Mouse (Mus musculus) liver, embryonic 11.5 days (tissue): ENCODE data around the gene Pdhb. TPM values are rescaled to one million over a fixed set of nuclear protein-coding genes. Genes with fewer than 3 reads are reported as not detected.

Experiments
- ATAC-seq: fragments of 200-750 bp; cut with Nextera tagmentation; replicated peaks from 2 replicates; pipeline ENCODE4 v1.8.0; 2017; ENCODE audit warnings: moderate number of reproducible peaks, mild to moderate bottlenecking, moderate TSS enrichment, moderate library complexity; ENCODE audit not compliant: low FRiP score
- DNase-seq: peaks from one replicate; pipeline ENCODE4 v3.0.0-alpha.2; 2017; ENCODE audit warnings: low spot score
- H3K27ac ChIP-seq: fragments of 300-500 bp; sonication (generic); 2 replicates; pipeline ENCODE4 v1.5.1; 2014; ENCODE audit warnings: mild to moderate bottlenecking, low read depth, low read length, control low read depth
- H3K27me3 ChIP-seq: fragments of 300-500 bp; sonication (generic); replicated peaks from 2 replicates; pipeline ENCODE4 v1.6.1; 2014; ENCODE audit warnings: low read length, mixed read lengths; ENCODE audit not compliant: control insufficient read depth, insufficient read depth
- H3K36me3 ChIP-seq: fragments of 300-500 bp; sonication (generic); 2 replicates; pipeline ENCODE4 v1.6.1; 2014; ENCODE audit warnings: mild to moderate bottlenecking, low read length, moderate library complexity, mixed read lengths; ENCODE audit not compliant: control insufficient read depth, insufficient read depth
- H3K4me1 ChIP-seq: fragments of 300-500 bp; sonication (generic); replicated peaks from 2 replicates; pipeline ENCODE4 v1.6.1; 2014; ENCODE audit warnings: low read length, mixed read lengths; ENCODE audit not compliant: control insufficient read depth, insufficient read depth
- H3K4me2 ChIP-seq: fragments of 300-500 bp; sonication (generic); 2 replicates; pipeline ENCODE4 v1.6.1; 2014; ENCODE audit warnings: mild to moderate bottlenecking, control low read depth, moderate library complexity
- H3K4me3 ChIP-seq: fragments of 300-500 bp; sonication (generic); 2 replicates; pipeline ENCODE4 v1.5.1; 2014; ENCODE audit warnings: low read depth, low read length, control low read depth
- H3K9ac ChIP-seq: fragments of 300-500 bp; sonication (generic); 2 replicates; pipeline ENCODE4 v1.6.1; 2014; ENCODE audit warnings: low read depth, low read length, control low read depth
- H3K9me3 ChIP-seq: fragments of 300-500 bp; sonication (generic); 2 replicates; pipeline ENCODE4 v1.6.1; 2016; ENCODE audit warnings: low read length, inconsistent platforms, mixed read lengths; ENCODE audit not compliant: control insufficient read depth
- WGBS: fragments of 180-500 bp; shearing (Covaris S2); extraction: QIAGEN DNeasy Blood & Tissue Kit; methylation state at CpG from one replicate; pipeline ENCODE4 v1.1.7; 2014; 5-methylcytosine and 5-hydroxymethylcytosine counted together
- polyA plus RNA-seq: library from polyadenylated mRNA; unstranded; fragments of >200 nt; fragmentation: Nextera tagmentation; extraction: Ambion mirVana; gene quantifications from 2 replicates; pipeline ENCODE4 v1.2.1, GENCODE M21; 2014

The Pdhb gene
- polyA plus RNA-seq, 1 experiment from 2014 or later: 196 TPM

DNA sequence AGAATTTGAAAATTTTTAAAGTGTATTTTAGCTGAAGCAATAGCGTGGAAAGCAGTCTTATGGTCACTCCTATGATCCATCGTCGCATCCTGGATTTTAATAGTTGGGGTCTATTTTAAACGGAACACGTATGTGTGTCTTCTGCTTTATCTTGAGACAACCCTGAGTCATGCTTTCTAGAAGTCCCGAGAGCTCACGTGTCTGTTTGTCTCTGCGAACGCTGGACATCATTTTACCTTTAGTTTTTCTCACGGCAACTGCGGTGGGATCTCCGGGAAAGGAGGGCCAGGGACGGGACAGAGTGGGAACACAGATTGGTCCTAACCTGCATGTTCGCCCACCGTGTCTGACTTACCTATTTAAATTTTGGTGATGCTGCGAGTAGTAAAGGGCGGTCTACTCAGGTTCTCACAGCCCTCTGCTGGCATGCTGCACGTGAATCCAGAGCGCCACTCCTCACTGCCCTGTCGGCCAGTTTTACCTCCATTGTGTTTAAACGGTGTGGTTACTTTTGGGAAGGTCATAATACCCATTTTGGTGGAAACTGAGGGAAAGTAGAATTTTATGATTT is 42.5 kb upstream of the Pdhb start:
- 21% methylated on average over 21 of the region's 21 CpGs for WGBS
- ATAC-seq (no peak), DNase-seq (peak; percentile 42)
- no peaks in the 10 kb centered on the region; the same call in 1 of the 2 replicates for H3K27me3 ChIP-seq
- peak overlapping the region; percentile 94 for H3K4me2 ChIP-seq
- H3K27ac ChIP-seq: no peak overlapping the region
- H3K9ac ChIP-seq: peak overlapping the region; percentile 92; the same call in 1 of the 2 replicates
- H3K36me3 ChIP-seq: no peaks in the 10 kb centered on the region
- no peaks in the 10 kb centered on the region for H3K9me3 ChIP-seq
- H3K4me3 ChIP-seq: peak overlapping the region; percentile 79
- peaks cover 8% of the 10 kb centered on the region; the same call in 1 of the 2 replicates for H3K4me1 ChIP-seq

DNA sequence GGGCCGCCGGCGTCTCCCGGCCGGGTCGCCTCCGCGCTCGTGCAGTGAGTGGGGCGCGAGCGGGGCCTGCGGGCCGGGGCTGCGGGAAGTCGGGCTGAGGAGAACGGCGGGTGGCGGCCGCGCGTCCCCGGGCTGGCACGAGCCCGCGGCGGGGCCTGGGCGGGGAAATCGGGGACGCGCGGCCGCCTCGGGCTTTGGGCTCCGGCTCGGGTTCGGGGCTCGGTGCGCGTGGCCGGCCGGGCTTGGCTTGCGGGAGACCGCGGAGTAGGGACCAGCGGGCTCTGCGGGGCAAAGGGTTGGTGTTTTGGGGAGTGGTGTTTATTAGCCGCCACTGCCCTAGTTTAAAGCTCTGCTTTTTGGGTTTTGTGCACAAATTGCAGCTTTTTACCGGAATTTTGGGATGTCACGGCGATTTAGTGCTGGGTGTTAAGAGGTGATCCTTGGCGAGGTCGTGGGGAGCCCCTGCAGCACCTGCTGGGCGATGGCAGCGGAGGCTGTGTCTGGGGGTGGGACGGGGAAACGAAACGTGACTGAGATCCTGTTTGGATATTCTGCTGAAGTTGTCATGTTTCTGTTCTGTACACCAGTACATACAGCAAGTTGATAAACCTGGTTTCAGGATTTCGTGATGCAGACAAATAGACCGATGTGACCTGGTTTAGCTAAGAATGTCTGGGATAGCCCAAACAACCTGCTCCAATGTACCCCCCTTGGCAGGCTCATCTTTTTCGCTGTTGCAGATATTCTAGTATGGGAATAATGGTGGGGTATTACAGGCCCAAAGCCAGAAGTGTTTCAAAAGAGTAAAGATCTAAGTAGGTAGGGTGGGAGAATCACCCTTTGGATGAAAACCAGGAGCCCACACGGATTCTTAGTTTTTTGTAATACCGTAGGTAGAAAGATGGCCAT is 41.7 kb upstream of the Pdhb start:
- Histone ChIP-seq H3K36me3 (no peaks in the 10 kb centered on the region), H3K27me3 (no peaks in the 10 kb centered on the region; the same call in 1 of the 2 replicates), H3K9me3 (no peaks in the 10 kb centered on the region), H3K9ac (peak overlapping the region; percentile 92), H3K4me2 (peak overlapping the region; percentile 94), H3K4me3 (peak overlapping the region; percentile 79), H3K27ac (peak overlapping the region; percentile 94), H3K4me1 (peaks cover 8% of the 10 kb centered on the region; the same call in 1 of the 2 replicates)
- 3% methylated on average over 59 of the region's 63 CpGs for whole genome bisulfite sequencing
- peak; percentile 78 for DNase-seq
- ATAC-seq: peak; percentile 74

DNA sequence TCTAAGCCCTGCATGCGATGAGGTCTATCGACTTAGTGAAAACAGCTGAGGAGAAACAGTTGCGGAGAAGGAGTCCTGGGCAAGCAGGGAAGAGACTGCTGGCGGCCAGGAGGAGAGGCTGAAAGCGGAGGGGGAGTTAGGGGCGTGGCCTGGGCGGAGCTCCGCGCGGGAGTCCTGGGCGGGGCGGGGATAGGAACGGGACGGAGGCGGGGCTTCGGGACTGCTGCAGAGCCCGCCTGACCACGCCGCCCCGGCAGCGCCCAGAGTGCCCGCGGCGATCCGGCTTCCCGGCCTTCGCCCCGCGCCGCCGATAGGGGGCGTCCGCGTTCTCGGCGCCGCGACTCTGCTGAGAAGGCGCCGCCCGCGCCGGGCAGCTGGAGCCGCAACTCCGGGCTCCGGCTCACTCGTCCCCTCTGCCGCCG is 41.0 kb upstream of the Pdhb start, which contains the start of gene Kctd6:
Gene Kctd6, plus strand, starts transcription at position 338 of the 422 bp plus-strand sequence.
- WGBS: 0% methylated on average over 33 of the region's 49 CpGs
- ATAC-seq: peak; percentile 96

DNA sequence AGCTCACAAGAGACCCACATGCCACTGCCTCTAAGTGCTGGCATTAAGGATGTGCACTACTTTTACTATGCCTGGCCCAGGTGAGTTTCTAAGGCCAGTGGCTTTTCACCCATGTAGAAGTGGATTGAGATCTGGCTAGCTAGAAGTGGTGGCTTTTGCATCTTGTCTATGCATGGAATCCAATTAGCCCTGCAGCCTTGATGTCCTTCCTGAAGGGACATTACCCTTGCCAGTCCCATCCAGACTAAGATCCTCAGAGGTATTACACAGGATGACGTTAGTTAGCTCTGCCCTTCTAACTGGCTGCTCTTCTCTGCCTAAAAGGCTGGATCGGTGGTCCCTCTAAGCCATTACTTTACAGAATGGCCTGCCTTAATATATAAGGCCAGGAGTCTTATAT is 40.2 kb upstream of the Pdhb start:
- ATAC-seq (no peak), DNase-seq (no peak)
- H3K4me2 ChIP-seq: no peak overlapping the region
- no peak overlapping the region for H3K4me3 ChIP-seq
- H3K27ac ChIP-seq: no peak overlapping the region
- no peaks in the 10 kb centered on the region for H3K9me3 ChIP-seq
- no peak overlapping the region for H3K9ac ChIP-seq
- 75% methylated on average over 2 of the region's 2 CpGs for WGBS
- no peaks in the 10 kb centered on the region for H3K36me3 ChIP-seq
- H3K27me3 ChIP-seq: no peaks in the 10 kb centered on the region; the same call in 1 of the 2 replicates
- H3K4me1 ChIP-seq: peaks cover 8% of the 10 kb centered on the region; the same call in 1 of the 2 replicates

More for the DNA sequence above, 41.0 kb upstream of the Pdhb start, which contains the start of gene Kctd6:
- peak within 1 kb of the TSS; percentile 94 for H3K4me2 ChIP-seq
- H3K9me3 ChIP-seq: no peaks in the 10 kb centered on the region
- peak; percentile 99 for DNase-seq
- H3K27me3 ChIP-seq: no peaks in the 10 kb centered on the region; the same call in 1 of the 2 replicates
- peak within 1 kb of the TSS; percentile 79 for H3K4me3 ChIP-seq
- H3K36me3 ChIP-seq: no peaks in the 10 kb centered on the region
- H3K27ac ChIP-seq: peak within 1 kb of the TSS; percentile 94
- peak within 1 kb of the TSS; percentile 92 for H3K9ac ChIP-seq
- peaks cover 8% of the 10 kb centered on the region; the same call in 1 of the 2 replicates for H3K4me1 ChIP-seq

DNA sequence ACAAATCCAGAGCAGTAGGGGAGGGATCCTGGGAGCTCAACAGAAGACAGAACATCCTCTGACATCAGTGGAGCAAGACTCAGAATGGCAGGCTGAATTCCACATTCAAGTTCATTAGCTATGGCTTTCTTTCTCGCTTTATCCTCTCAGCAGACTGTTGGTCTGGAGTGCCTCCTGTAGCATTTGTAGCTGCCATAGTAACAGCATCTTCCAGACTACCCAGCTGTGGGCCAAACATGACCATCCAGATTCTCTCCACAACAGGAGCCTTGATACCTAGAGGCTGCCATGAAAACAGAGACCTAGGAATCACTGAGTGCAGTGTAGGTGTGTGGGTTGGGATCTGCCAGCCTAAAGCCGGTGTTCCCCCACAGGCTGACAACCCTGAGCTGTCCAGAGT is 37.1 kb upstream of the Pdhb start:
- Histone ChIP-seq H3K27me3 (no peaks in the 10 kb centered on the region), H3K9ac (no peak overlapping the region), H3K9me3 (no peaks in the 10 kb centered on the region), H3K36me3 (no peaks in the 10 kb centered on the region), H3K4me3 (no peak overlapping the region), H3K27ac (no peak overlapping the region), H3K4me1 (0 out of 2 replicates have a peak, but pooled peaks cover 2% of the 10 kb centered on the region), H3K4me2 (no peak overlapping the region)
- DNase-seq (no peak), ATAC-seq (no peak)
- 94% methylated on average over 2 of the region's 2 CpGs for WGBS

DNA sequence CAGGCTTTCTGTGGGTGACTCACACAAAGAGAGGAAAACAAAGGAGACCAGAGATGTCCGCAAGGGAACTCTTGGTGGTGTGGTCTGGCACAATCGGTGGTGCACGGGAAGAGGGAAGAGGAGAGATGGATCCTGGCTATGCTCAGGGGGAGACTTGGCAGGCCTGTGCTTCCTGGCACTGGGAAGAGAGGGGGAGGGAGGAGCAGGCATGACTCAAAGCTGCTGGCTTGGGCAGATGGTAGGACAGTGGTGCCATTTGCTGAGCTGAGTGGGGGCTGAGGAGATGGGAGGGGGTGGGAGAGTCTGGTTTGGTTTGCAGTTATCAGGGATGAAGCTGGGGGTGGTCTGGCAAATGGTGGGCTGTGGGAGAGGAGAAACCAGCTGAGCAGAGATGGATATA is 36.1 kb upstream of the Pdhb start:
- Histone ChIP-seq H3K27ac (no peak overlapping the region), H3K4me3 (no peak overlapping the region), H3K4me1 (0 out of 2 replicates have a peak, but pooled peaks cover 2% of the 10 kb centered on the region), H3K27me3 (no peaks in the 10 kb centered on the region), H3K4me2 (no peak overlapping the region), H3K9me3 (no peaks in the 10 kb centered on the region), H3K9ac (no peak overlapping the region), H3K36me3 (no peaks in the 10 kb centered on the region)
- ATAC-seq (no peak), DNase-seq (no peak)
- 65% methylated on average over 3 of the region's 3 CpGs for WGBS

DNA sequence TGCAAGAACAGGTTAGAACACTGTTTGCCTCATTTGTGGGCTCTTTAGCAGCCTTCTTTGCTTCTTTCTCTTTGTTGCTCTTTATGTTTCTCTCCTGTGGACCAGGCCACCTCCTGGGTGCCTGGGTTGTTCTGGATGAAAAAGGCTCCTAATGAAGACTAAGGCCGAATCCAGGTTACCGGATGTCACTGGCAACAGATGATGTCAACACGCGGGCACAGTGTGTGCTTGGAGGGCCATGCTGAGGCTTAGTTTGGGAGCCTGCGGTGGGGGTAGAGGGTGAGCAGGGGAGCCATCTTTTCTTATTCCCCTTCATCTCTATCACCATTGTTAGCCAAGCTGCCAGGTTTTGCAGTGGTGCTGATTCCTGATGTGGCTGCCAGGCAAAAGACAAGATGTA is 34.7 kb upstream of the Pdhb start:
- H3K9me3 ChIP-seq: no peaks in the 10 kb centered on the region
- no peak overlapping the region for H3K27ac ChIP-seq
- no peak for ATAC-seq
- no peaks in the 10 kb centered on the region for H3K36me3 ChIP-seq
- H3K4me1 ChIP-seq: 0 out of 2 replicates have a peak, but pooled peaks cover 2% of the 10 kb centered on the region
- DNase-seq: no peak
- H3K27me3 ChIP-seq: no peaks in the 10 kb centered on the region
- no peak overlapping the region for H3K4me3 ChIP-seq
- H3K9ac ChIP-seq: no peak overlapping the region
- no peak overlapping the region for H3K4me2 ChIP-seq
- 79% methylated on average over 5 of the region's 5 CpGs for WGBS

DNA sequence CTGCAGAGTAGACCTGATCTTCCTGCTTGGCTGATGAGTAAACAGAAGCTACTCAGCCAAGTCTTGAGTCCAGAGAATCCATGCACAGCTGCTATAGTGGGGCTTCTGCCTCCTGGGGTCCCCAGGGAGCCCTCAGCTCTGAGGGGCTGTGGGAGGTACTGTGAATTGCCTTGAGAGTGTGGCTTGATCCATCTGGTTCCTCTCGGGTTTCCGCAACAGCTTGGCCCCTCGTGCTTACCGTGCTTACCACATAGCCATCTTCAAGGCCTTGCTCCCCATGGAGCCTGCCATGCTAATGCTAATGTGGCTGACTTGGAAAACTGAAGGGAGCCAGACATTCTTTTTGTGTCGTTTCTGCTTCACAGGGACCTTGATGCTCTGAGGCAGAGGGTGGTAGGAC is 34.3 kb upstream of the Pdhb start:
- Histone ChIP-seq H3K27ac (no peak overlapping the region), H3K27me3 (no peaks in the 10 kb centered on the region), H3K4me2 (no peak overlapping the region), H3K36me3 (no peaks in the 10 kb centered on the region), H3K4me1 (0 out of 2 replicates have a peak, but pooled peaks cover 2% of the 10 kb centered on the region), H3K4me3 (no peak overlapping the region), H3K9me3 (no peaks in the 10 kb centered on the region), H3K9ac (no peak overlapping the region)
- DNase-seq: no peak
- 59% methylated on average over 5 of the region's 5 CpGs for WGBS
- ATAC-seq: no peak
